Mouse (Mus musculus) hindbrain, embryonic 11.5 days (tissue): Measurements from ENCODE around the gene Tmc3. TPM values are rescaled to one million over a fixed set of nuclear protein-coding genes. Genes with fewer than 3 reads are reported as not detected.

Experiments used
- ATAC-seq: fragments of 200-750 bp; cut with Nextera tagmentation; 2 replicates; pipeline ENCODE4 v1.8.0; 2017; ENCODE audit warnings: mild to moderate bottlenecking, moderate TSS enrichment, moderate library complexity; ENCODE audit not compliant: low FRiP score
- DNase-seq: peaks from one replicate; pipeline ENCODE4 v3.0.0-alpha.2; 2015; ENCODE audit warnings: low spot score
- H3K27ac ChIP-seq: fragments of 300-500 bp; sonication (generic); 2 replicates; pipeline ENCODE4 v1.5.1; 2014; ENCODE audit warnings: mild to moderate bottlenecking, low read depth, low read length
- H3K27me3 ChIP-seq: fragments of 300-500 bp; sonication (generic); 2 replicates; pipeline ENCODE4 v1.6.1; 2014; ENCODE audit warnings: mild to moderate bottlenecking, low read length, moderate library complexity, mixed read lengths; ENCODE audit not compliant: control insufficient read depth, insufficient read depth
- H3K36me3 ChIP-seq: fragments of 300-500 bp; sonication (generic); 2 replicates; pipeline ENCODE4 v1.6.1; 2014; ENCODE audit warnings: mild to moderate bottlenecking, low read length, moderate library complexity, mixed read lengths; ENCODE audit not compliant: control insufficient read depth, insufficient read depth
- H3K4me1 ChIP-seq: fragments of 300-500 bp; sonication (generic); replicated peaks from 2 replicates; pipeline ENCODE4 v1.6.1; 2014; ENCODE audit warnings: low read length, mixed read lengths; ENCODE audit not compliant: control insufficient read depth, insufficient read depth
- H3K4me2 ChIP-seq: fragments of 300-500 bp; sonication (generic); replicated peaks from 2 replicates; pipeline ENCODE4 v1.6.1; 2014; ENCODE audit warnings: mild to moderate bottlenecking, low read depth, low read length
- H3K4me3 ChIP-seq: fragments of 300-500 bp; sonication (generic); 2 replicates; pipeline ENCODE4 v1.5.1; 2014; ENCODE audit warnings: low read depth, low read length
- H3K9ac ChIP-seq: fragments of 300-500 bp; sonication (generic); 2 replicates; pipeline ENCODE4 v1.6.1; 2014; ENCODE audit warnings: low read depth, low read length
- H3K9me3 ChIP-seq: fragments of 300-500 bp; sonication (generic); 2 replicates; pipeline ENCODE4 v1.6.1; 2016; ENCODE audit warnings: low read length; ENCODE audit not compliant: control insufficient read depth
- WGBS: fragments of 180-500 bp; shearing (Covaris S2); extraction: QIAGEN DNeasy Blood & Tissue Kit; methylation state at CpG from one replicate; pipeline ENCODE4 v1.1.7; 2014; 5-methylcytosine and 5-hydroxymethylcytosine counted together
- polyA plus RNA-seq: library from polyadenylated mRNA; unstranded; fragments of >200 nt; fragmentation: Nextera tagmentation; extraction: Ambion mirVana; gene quantifications from 2 replicates; pipeline ENCODE4 v1.2.1, GENCODE M21; 2014

The Tmc3 gene
- 0.93 and 1.5 TPM in 2 replicates for polyA plus RNA-seq

DNA sequence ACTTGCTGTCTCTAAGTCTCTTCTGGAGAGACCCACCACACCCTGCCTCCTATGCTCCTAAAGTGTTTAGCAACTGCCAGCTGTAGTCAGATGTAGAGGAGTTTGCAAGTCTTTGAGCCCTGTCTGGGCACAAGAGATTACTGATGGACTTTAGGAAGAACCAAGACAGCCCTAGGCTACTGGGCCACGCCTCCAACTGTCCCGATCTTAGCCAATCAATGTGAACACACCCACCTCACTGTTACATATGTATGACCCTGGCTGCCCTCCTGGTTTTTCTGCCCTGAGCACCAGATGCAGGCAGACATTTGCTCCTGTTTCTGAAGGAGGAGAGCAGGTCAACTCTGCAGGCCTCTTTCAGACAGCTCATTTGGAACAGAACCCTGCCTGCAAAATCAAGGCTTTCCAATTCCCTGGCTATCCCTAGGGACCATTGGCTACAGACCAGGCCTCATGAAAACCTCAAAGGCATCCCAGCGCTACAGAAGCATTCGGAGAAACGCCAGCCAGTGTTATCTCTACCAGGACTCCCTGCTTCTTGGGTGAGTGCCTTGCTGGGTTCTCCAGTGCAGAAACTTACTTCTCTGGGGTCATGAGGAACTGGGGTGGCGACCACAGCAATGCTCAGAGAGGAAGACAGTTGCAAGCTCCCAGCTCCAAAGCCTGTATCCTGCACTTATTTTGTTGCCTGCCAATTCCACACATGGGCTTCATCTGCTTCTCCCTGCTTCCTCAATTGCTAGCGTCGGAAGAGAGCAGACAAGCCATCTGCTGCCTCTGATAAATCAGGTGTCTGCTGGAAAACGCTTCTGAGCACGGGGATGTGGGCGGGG is at the start of gene Tmc3:
Gene Tmc3, plus strand, starts transcription at position 289 of the 833 bp plus-strand sequence.
- 54% methylated on average over 11 of the region's 11 CpGs for WGBS
- peak; percentile 28 for DNase-seq
- H3K9me3 ChIP-seq, result no peaks in the 10 kb centered on the region
- H3K4me2 ChIP-seq, result no peak within 1 kb of the TSS
- no peak within 1 kb of the TSS for H3K4me3 ChIP-seq
- no peaks in the 10 kb centered on the region for H3K36me3 ChIP-seq
- H3K27me3 ChIP-seq, result no peaks in the 10 kb centered on the region
- no peak within 1 kb of the TSS for H3K27ac ChIP-seq
- no peak within 1 kb of the TSS for H3K9ac ChIP-seq
- peak; percentile 72 for ATAC-seq
- H3K4me1 ChIP-seq, result no peaks in the 10 kb centered on the region

- no peak overlapping the region for H3K4me3 ChIP-seq
- no peaks in the 10 kb centered on the region for H3K27me3 ChIP-seq
- no peaks in the 10 kb centered on the region for H3K4me1 ChIP-seq
- H3K4me2 ChIP-seq, result no peak overlapping the region
- H3K9me3 ChIP-seq, result no peaks in the 10 kb centered on the region
- H3K36me3 ChIP-seq, result no peaks in the 10 kb centered on the region
- H3K9ac ChIP-seq, result no peak overlapping the region
- no peak overlapping the region for H3K27ac ChIP-seq
- WGBS, result 86% methylated on average over 5 of the region's 5 CpGs
- ATAC-seq, result no peak
- no peak for DNase-seq
Observed at GRCm38 (mm10) chr7:83541536-83542169, 43.1 kb upstream of the Tmc3 start.

- ATAC-seq, result no peak
Observed at GRCm38 (mm10) chr7:83548686-83549352, 35.9 kb upstream of the Tmc3 start.

GRCm38 (mm10) chr7:83549353-83549774 is 35.4 kb upstream of the Tmc3 start:
- Histone ChIP-seq H3K4me3 (no peak overlapping the region), H3K9me3 (no peaks in the 10 kb centered on the region), H3K4me1 (no peaks in the 10 kb centered on the region), H3K27me3 (no peaks in the 10 kb centered on the region), H3K9ac (peak overlapping the region; percentile 42; the same call in 1 of the 2 replicates), H3K4me2 (no peak overlapping the region), H3K27ac (no peak overlapping the region), H3K36me3 (no peaks in the 10 kb centered on the region)
- DNase-seq, result no peak
- WGBS, result 80% methylated on average over 7 of the region's 7 CpGs
- ATAC-seq, result 0 out of 2 replicates have a peak, but pooled peaks have one; percentile 7

More at GRCm38 (mm10) chr7:83548686-83549352, 35.9 kb upstream of the Tmc3 start:
- DNase-seq, result no peak
- 76% methylated on average over 7 of the region's 7 CpGs for WGBS
- Histone ChIP-seq H3K9me3 (no peaks in the 10 kb centered on the region), H3K27ac (no peak overlapping the region), H3K36me3 (no peaks in the 10 kb centered on the region), H3K4me3 (no peak overlapping the region), H3K9ac (no peak overlapping the region), H3K4me1 (no peaks in the 10 kb centered on the region), H3K27me3 (no peaks in the 10 kb centered on the region), H3K4me2 (no peak overlapping the region)

- peak; percentile 65 for ATAC-seq
- H3K9me3 ChIP-seq, result no peaks in the 10 kb centered on the region
- no peak overlapping the region for H3K27ac ChIP-seq
- no peaks in the 10 kb centered on the region for H3K4me1 ChIP-seq
- no peaks in the 10 kb centered on the region for H3K27me3 ChIP-seq
- WGBS, result 62% methylated on average over 5 of the region's 5 CpGs
- H3K9ac ChIP-seq, result peak overlapping the region; percentile 42; the same call in 1 of the 2 replicates
- H3K4me3 ChIP-seq, result no peak overlapping the region
- H3K36me3 ChIP-seq, result no peaks in the 10 kb centered on the region
- no peak overlapping the region for H3K4me2 ChIP-seq
- peak; percentile 78 for DNase-seq
Observed at GRCm38 (mm10) chr7:83549951-83550407, 34.7 kb upstream of the Tmc3 start.

- Histone ChIP-seq H3K27ac (no peak overlapping the region), H3K27me3 (no peaks in the 10 kb centered on the region), H3K36me3 (no peaks in the 10 kb centered on the region), H3K4me1 (no peaks in the 10 kb centered on the region), H3K4me2 (no peak overlapping the region), H3K4me3 (no peak overlapping the region), H3K9me3 (no peaks in the 10 kb centered on the region), H3K9ac (no peak overlapping the region)
- WGBS, result 83% methylated on average over 6 of the region's 6 CpGs
- ATAC-seq, result no peak
- DNase-seq, result no peak
Observed at GRCm38 (mm10) chr7:83554477-83554876, 30.2 kb upstream of the Tmc3 start.

GRCm38 (mm10) chr7:83556488-83556887 is 28.2 kb upstream of the Tmc3 start:
- ATAC-seq (no peak), DNase-seq (no peak)
- H3K4me3 ChIP-seq, result no peak overlapping the region
- no peak overlapping the region for H3K9ac ChIP-seq
- no peak overlapping the region for H3K27ac ChIP-seq
- no peaks in the 10 kb centered on the region for H3K9me3 ChIP-seq
- 86% methylated on average over 2 of the region's 2 CpGs for WGBS
- H3K4me2 ChIP-seq, result no peak overlapping the region
- no peaks in the 10 kb centered on the region for H3K27me3 ChIP-seq
- no peaks in the 10 kb centered on the region for H3K4me1 ChIP-seq
- no peaks in the 10 kb centered on the region for H3K36me3 ChIP-seq

DNA sequence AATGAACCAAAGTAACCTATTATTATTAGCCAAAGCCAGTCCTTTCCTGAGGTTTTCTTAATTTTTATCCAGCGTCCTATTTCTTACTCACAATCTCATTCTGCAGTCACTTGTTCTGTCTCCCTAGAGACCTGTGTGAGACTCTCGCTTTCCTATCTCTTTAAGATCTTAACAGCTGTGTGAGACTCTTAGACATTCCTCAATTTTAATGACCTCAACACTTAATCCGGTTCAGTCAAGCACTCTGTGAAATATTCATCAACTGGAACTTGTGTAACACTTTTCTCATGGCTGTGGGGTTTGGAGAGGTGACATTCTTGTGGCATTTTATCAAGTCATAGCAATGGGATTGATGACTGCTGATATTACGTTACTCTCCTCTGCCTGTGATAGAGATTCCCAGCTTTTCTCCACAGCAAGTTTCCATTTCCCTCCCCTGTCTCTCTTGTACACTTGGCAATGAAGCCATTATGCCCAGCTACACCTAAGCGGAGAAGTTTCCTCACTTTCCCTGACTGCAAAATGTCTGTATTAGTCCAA is 25.9 kb upstream of the Tmc3 start:
- H3K4me2 ChIP-seq, result no peak overlapping the region
- H3K27ac ChIP-seq, result no peak overlapping the region
- no peaks in the 10 kb centered on the region for H3K36me3 ChIP-seq
- no peak overlapping the region for H3K9ac ChIP-seq
- DNase-seq (no peak), ATAC-seq (no peak)
- H3K9me3 ChIP-seq, result no peaks in the 10 kb centered on the region
- no peaks in the 10 kb centered on the region for H3K4me1 ChIP-seq
- WGBS, result 76% methylated on average over 5 of the region's 5 CpGs
- no peak overlapping the region for H3K4me3 ChIP-seq
- no peaks in the 10 kb centered on the region for H3K27me3 ChIP-seq
